Mouse (Mus musculus) CH12.LX (cell line): ENCODE results near the gene Tmprss12. TPM values are rescaled to one million over a fixed set of nuclear protein-coding genes. Genes with fewer than 3 reads are reported as not detected.

Experiments used
- DNase-seq: peaks from one replicate; pipeline ENCODE4 v3.0.0-alpha.2; 2013; ENCODE audit errors: extremely low read depth
- H3K27ac ChIP-seq: 2 replicates; pipeline ENCODE4 v1.5.1; 2012; ENCODE audit warnings: low read depth, mild to moderate bottlenecking, control low read depth, moderate library complexity; ENCODE audit not compliant: insufficient read depth
- H3K27me3 ChIP-seq: replicated peaks from 2 replicates; pipeline ENCODE3; 2012; ENCODE audit warnings: inconsistent platforms
- H3K36me3 ChIP-seq, 2 experiments: replicated peaks in 1 of 2; 2 replicates each; pipeline versions ENCODE3 to v1.6.1; 2012; ENCODE audit warnings: inconsistent platforms in 1 of 2, low read length in 1 of 2, mild to moderate bottlenecking in 1 of 2, mixed read lengths in 1 of 2, moderate library complexity in 1 of 2; ENCODE audit not compliant: control insufficient read depth in 1 of 2, insufficient read depth in 1 of 2
- H3K4me1 ChIP-seq, 2 experiments: 2 replicates each; pipeline ENCODE4 v1.6.1; 2012; ENCODE audit warnings: inconsistent platforms in 1 of 2, moderate library complexity in 1 of 2; ENCODE audit not compliant: insufficient read depth in 2 of 2, control insufficient read depth in 1 of 2
- H3K4me2 ChIP-seq: 2 replicates; pipeline ENCODE4 v1.6.1; 2012; ENCODE audit warnings: low read depth, mild to moderate bottlenecking, control low read depth; ENCODE audit not compliant: poor library complexity, insufficient read depth, severe bottlenecking
- H3K4me3 ChIP-seq, 3 experiments: fragments of 150-350 bp in 1 of 3; sonication (generic) in 1 of 3; replicated peaks in 1 of 3; 2 replicates each; pipeline versions ENCODE3 to v1.5.1; 2011 to 2012; ENCODE audit warnings: low read depth in 2 of 3, low read length in 2 of 3, mild to moderate bottlenecking in 2 of 3, moderate library complexity in 2 of 3, control low read depth in 1 of 3, improper control_type of control experiment in 1 of 3, inconsistent platforms in 1 of 3, mixed read lengths in 1 of 3; ENCODE audit not compliant: poor library complexity in 1 of 3
- H3K79me2 ChIP-seq: replicated peaks from 2 replicates; pipeline ENCODE4 v1.6.1; 2012; ENCODE audit warnings: mild to moderate bottlenecking, moderate library complexity; ENCODE audit not compliant: control insufficient read depth, poor library complexity, insufficient read depth, severe bottlenecking; ENCODE audit errors: extremely low read depth
- H3K9ac ChIP-seq: 2 replicates; pipeline ENCODE4 v1.6.1; 2012; ENCODE audit warnings: low read depth, mild to moderate bottlenecking, control low read depth, moderate library complexity; ENCODE audit not compliant: insufficient read depth
- H3K9me3 ChIP-seq: replicated peaks from 2 replicates; pipeline ENCODE3; 2012; ENCODE audit warnings: low read length, inconsistent platforms, mixed read lengths
- E2F4 ChIP-seq: IDR thresholded peaks from 2 replicates; pipeline ENCODE4 v1.6.1; 2011; ENCODE audit warnings: low read depth, low read length, improper control_type of control experiment; ENCODE audit not compliant: insufficient replicate concordance
- GABPA ChIP-seq: IDR thresholded peaks from 2 replicates; pipeline ENCODE4 v1.6.1; 2012; ENCODE audit warnings: low read depth, low read length, improper control_type of control experiment, inconsistent platforms; ENCODE audit not compliant: insufficient replicate concordance
- HCFC1 ChIP-seq: IDR thresholded peaks from 2 replicates; pipeline ENCODE4 v1.6.1; 2012; ENCODE audit warnings: low read depth, mild to moderate bottlenecking, inconsistent platforms, low read length, improper control_type of control experiment
- IRF4 ChIP-seq: IDR thresholded peaks from 2 replicates; pipeline ENCODE4 v1.6.1; 2014; ENCODE audit warnings: low read depth, mild to moderate bottlenecking, inconsistent platforms, low read length, improper control_type of control experiment
- JUN ChIP-seq: IDR thresholded peaks from 2 replicates; pipeline ENCODE4 v1.6.1; 2011; ENCODE audit warnings: low read depth, mild to moderate bottlenecking, low read length, improper control_type of control experiment, moderate library complexity; ENCODE audit not compliant: insufficient read depth
- JUND ChIP-seq: conservative IDR thresholded peaks from 2 replicates; pipeline ENCODE4 v1.6.1; 2011; ENCODE audit warnings: low read depth, low read length, improper control_type of control experiment
- MAX ChIP-seq: IDR thresholded peaks from 2 replicates; pipeline ENCODE4 v1.6.1; 2011; ENCODE audit warnings: low read length, improper control_type of control experiment
- MXI1 ChIP-seq: IDR thresholded peaks from 2 replicates; pipeline ENCODE4 v1.6.1; 2011; ENCODE audit warnings: mild to moderate bottlenecking, low read depth, low read length, improper control_type of control experiment
- POLR2A ChIP-seq: IDR thresholded peaks from 2 replicates; pipeline ENCODE4 v1.6.1; 2011; ENCODE audit warnings: low read depth, mild to moderate bottlenecking, improper control_type of control experiment, low read length
- POLR2AphosphoS2 ChIP-seq: IDR thresholded peaks from 2 replicates; pipeline ENCODE4 v1.6.1; 2011; ENCODE audit warnings: low read depth, low read length, improper control_type of control experiment
- RAD21 ChIP-seq: IDR thresholded peaks from 2 replicates; pipeline ENCODE4 v1.6.1; 2011; ENCODE audit warnings: low read depth, mild to moderate bottlenecking, low read length, improper control_type of control experiment, moderate library complexity
- RCOR1 ChIP-seq: conservative IDR thresholded peaks from 2 replicates; pipeline ENCODE4 v1.6.1; 2012; ENCODE audit warnings: low read depth, mild to moderate bottlenecking, inconsistent platforms, low read length, improper control_type of control experiment
- TCF12 ChIP-seq: IDR thresholded peaks from 2 replicates; pipeline ENCODE4 v1.6.1; 2014; ENCODE audit warnings: low read depth, mild to moderate bottlenecking, inconsistent platforms, low read length, improper control_type of control experiment
- USF1 ChIP-seq: IDR thresholded peaks from 2 replicates; pipeline ENCODE4 v1.6.1; 2014; ENCODE audit warnings: low read depth, mild to moderate bottlenecking, inconsistent platforms, low read length, improper control_type of control experiment
- ZKSCAN1 ChIP-seq: IDR thresholded peaks from 2 replicates; pipeline ENCODE4 v1.6.1; 2012; ENCODE audit warnings: low read depth, inconsistent platforms, low read length, improper control_type of control experiment, borderline replicate concordance
- ZNF384 ChIP-seq: IDR thresholded peaks from 2 replicates; pipeline ENCODE4 v1.6.1; 2012; ENCODE audit warnings: low read depth, low read length, improper control_type of control experiment, inconsistent platforms
- dilution Hi-C: fragments of 300-500 bp; cut with MboI; formaldehyde crosslinking; loops from 2 replicates; pipeline ENCODE4 v1.14.3; 2020; ENCODE audit warnings: low sequenced_read_pairs; ENCODE audit not compliant: extremely low pct_unique_long_range_greater_than_20kb, extremely low pct_ligation_motif_present
- in situ Hi-C: fragments of 300-500 bp; cut with MboI; formaldehyde crosslinking; loops from 3 replicates; pipeline ENCODE4 v1.14.3; 2019; ENCODE audit warnings: low sequenced_read_pairs, low pct_ligation_motif_present, low pct_unique_long_range_greater_than_20kb, mixed read lengths
- polyA plus RNA-seq: library from polyadenylated mRNA; unstranded; fragments of >175 nt; gene quantifications from 2 replicates; pipeline ENCODE4 v1.2.1, GENCODE M21; 2012; ENCODE audit warnings: low read depth; ENCODE audit not compliant: insufficient read length
- total RNA-seq, 2 experiments: library from RNA; depleted of rRNA; stranded (reverse); fragments of 300-350 nt in 1 of 2; fragments of >200 nt in 1 of 2; gene quantifications; 2 replicates each; pipeline ENCODE4 v1.2.3; 2012 to 2014

Tmprss12 gene
- total and polyA plus RNA-seq, 3 experiments, result not detected

- Histone ChIP-seq H3K27me3 (no peaks in the 10 kb centered on the region), H3K27ac (no peak overlapping the region), H3K79me2 (no peaks in the 10 kb centered on the region), H3K9ac (no peak overlapping the region), H3K4me1 (peaks cover 0 to 2% of the 10 kb centered on the region in 2 experiments; a peak in 1 of 4 replicates), H3K4me2 (no peak overlapping the region), H3K36me3 (no peaks in the 10 kb centered on the region), H3K9me3 (no peaks in the 10 kb centered on the region), H3K4me3 (no peak overlapping the region)
- dilution Hi-C loops, result no loop called here
- TF ChIP-seq IRF4 (no peak), MXI1 (no peak), POLR2A (no peak), ZNF384 (no peak), ZKSCAN1 (no peak), RCOR1 (no peak), TCF12 (no peak), E2F4 (no peak), RAD21 (no peak), GABPA (no peak), JUND (no peak), MAX (no peak), JUN (no peak)
- DNase-seq, result no peak
- in situ Hi-C loops, result no loop called here
These were observed 8.3 kb downstream of the Tmprss12 start for GRCm38 (mm10) chr15:100288980-100289379.

GRCm38 (mm10) chr15:100290858-100291257, 10.2 kb downstream of the Tmprss12 start:
- dilution Hi-C loops, result no loop called here

GRCm38 (mm10) chr15:100292326-100292725, 11.7 kb downstream of the Tmprss12 start:
- Histone ChIP-seq H3K27ac (no peak overlapping the region), H3K4me3 (no peak overlapping the region), H3K36me3 (no peaks in the 10 kb centered on the region), H3K79me2 (no peaks in the 10 kb centered on the region), H3K4me1 (peaks cover 0 to 2% of the 10 kb centered on the region in 2 experiments; a peak in 1 of 4 replicates), H3K9me3 (no peaks in the 10 kb centered on the region), H3K4me2 (no peak overlapping the region), H3K27me3 (no peaks in the 10 kb centered on the region), H3K9ac (no peak overlapping the region)
- in situ Hi-C loops (no loop called here), dilution Hi-C loops (no loop called here)
- DNase-seq, result no peak
- TF ChIP-seq USF1 (no peak), POLR2AphosphoS2 (no peak)

More at GRCm38 (mm10) chr15:100290858-100291257, 10.2 kb downstream of the Tmprss12 start:
- in situ Hi-C loops, result no loop called here
- H3K4me3 ChIP-seq, result no peak overlapping the region
- H3K36me3 ChIP-seq, result no peaks in the 10 kb centered on the region
- H3K27ac ChIP-seq, result no peak overlapping the region
- H3K27me3 ChIP-seq, result no peaks in the 10 kb centered on the region
- H3K4me1 ChIP-seq, result peaks cover 0 to 2% of the 10 kb centered on the region in 2 experiments; a peak in 1 of 4 replicates
- H3K4me2 ChIP-seq, result no peak overlapping the region
- no peaks in the 10 kb centered on the region for H3K9me3 ChIP-seq
- H3K9ac ChIP-seq, result no peak overlapping the region
- TF ChIP-seq HCFC1 (no peak), E2F4 (no peak)
- no peak for DNase-seq
- H3K79me2 ChIP-seq, result no peaks in the 10 kb centered on the region
